Mouse (Mus musculus) liver, postnatal 0 days (tissue): ENCODE measurements around the gene Arl3. TPM values are rescaled to one million over a fixed set of nuclear protein-coding genes. Genes with fewer than 3 reads are reported as not detected.
A peak's percentile ranks its signal among the peaks of the same experiment; 100 is the strongest.

ENCODE experiments used
- ATAC-seq: fragments of 200-750 bp; cut with Nextera tagmentation; 2 replicates; pipeline ENCODE4 v1.8.0; 2017; ENCODE audit warnings: mild to moderate bottlenecking, moderate library complexity
- DNase-seq: peaks from one replicate; pipeline ENCODE4 v3.0.0-alpha.2; 2016
- H3K27ac ChIP-seq: fragments of 300-500 bp; sonication (generic); 2 replicates; pipeline ENCODE4 v1.5.1; 2014; ENCODE audit warnings: antibody characterized with exemption, moderate library complexity, mild to moderate bottlenecking, low read depth
- H3K27me3 ChIP-seq: fragments of 300-500 bp; sonication (generic); 2 replicates; pipeline ENCODE4 v1.6.1; 2014; ENCODE audit warnings: low read length, control low read depth, mixed read lengths; ENCODE audit not compliant: insufficient read depth
- H3K36me3 ChIP-seq: fragments of 300-500 bp; sonication (generic); replicated peaks from 2 replicates; pipeline ENCODE4 v1.6.1; 2014; ENCODE audit warnings: mild to moderate bottlenecking, control low read depth, low read length, moderate library complexity, mixed read lengths; ENCODE audit not compliant: insufficient read depth
- H3K4me1 ChIP-seq: fragments of 300-500 bp; sonication (generic); 2 replicates; pipeline ENCODE4 v1.6.1; 2014; ENCODE audit warnings: antibody characterized with exemption, mild to moderate bottlenecking, control low read depth; ENCODE audit not compliant: insufficient read depth
- H3K4me2 ChIP-seq: fragments of 300-500 bp; sonication (generic); 2 replicates; pipeline ENCODE4 v1.6.1; 2014; ENCODE audit warnings: low read depth, mild to moderate bottlenecking, low read length, moderate library complexity, mixed read lengths
- H3K4me3 ChIP-seq: fragments of 300-500 bp; sonication (generic); 2 replicates; pipeline ENCODE4 v1.5.1; 2014; ENCODE audit warnings: low read depth, low read length
- H3K9ac ChIP-seq: fragments of 300-500 bp; sonication (generic); replicated peaks from 2 replicates; pipeline ENCODE4 v1.6.1; 2014; ENCODE audit warnings: mild to moderate bottlenecking, moderate library complexity
- H3K9me3 ChIP-seq: fragments of 300-500 bp; sonication (generic); 2 replicates; pipeline ENCODE4 v1.6.1; 2016; ENCODE audit warnings: mild to moderate bottlenecking, control low read depth, low read length, mixed read lengths
- CTCF ChIP-seq: sonication (generic); IDR thresholded peaks from 2 replicates; pipeline ENCODE4 v1.5.1; 2016; ENCODE audit warnings: antibody characterized with exemption, low read depth
- EP300 ChIP-seq: IDR thresholded peaks from 2 replicates; pipeline ENCODE4 v1.6.1; 2016; ENCODE audit warnings: antibody characterized with exemption, low read depth, mild to moderate bottlenecking
- WGBS: fragments of 180-500 bp; shearing (Covaris S2); extraction: QIAGEN DNeasy Blood & Tissue Kit; methylation state at CpG from one replicate; pipeline ENCODE4 v1.1.7; 2014; ENCODE audit not compliant: insufficient replicate concordance; 5-methylcytosine and 5-hydroxymethylcytosine counted together
- polyA plus RNA-seq: library from polyadenylated mRNA; unstranded; fragments of >200 nt; fragmentation: Nextera tagmentation; extraction: Ambion mirVana; gene quantifications from 2 replicates; pipeline ENCODE4 v1.2.1, GENCODE M21; 2015

Gene Arl3
- polyA plus RNA-seq, 1 experiment from 2014 or later = 17.0 TPM

- Histone ChIP-seq H3K4me2 (no peak overlapping the region), H3K9me3 (no peaks in the 10 kb centered on the region), H3K27ac (peak overlapping the region; percentile 49), H3K4me1 (peaks cover 60% of the 10 kb centered on the region), H3K4me3 (no peak overlapping the region), H3K36me3 (peaks cover 31% of the 10 kb centered on the region), H3K27me3 (no peaks in the 10 kb centered on the region), H3K9ac (no peak overlapping the region)
- ATAC-seq (no peak), DNase-seq (no peak)
- WGBS = 65% methylated on average over 19 of the region's 19 CpGs
- TF ChIP-seq EP300 = no peak
- TF ChIP-seq CTCF = no peak
Observed at GRCm38 (mm10) chr19:46619001-46619400, 46.0 kb upstream of the Arl3 start.

- peak; percentile 58 for ATAC-seq
- no peak overlapping the region for H3K9ac ChIP-seq
- H3K4me1 ChIP-seq = peaks cover 60% of the 10 kb centered on the region
- H3K4me2 ChIP-seq = no peak overlapping the region
- H3K4me3 ChIP-seq = no peak overlapping the region
- no peaks in the 10 kb centered on the region for H3K27me3 ChIP-seq
- H3K27ac ChIP-seq = peak overlapping the region; percentile 61
- peak; percentile 59 for DNase-seq
- H3K36me3 ChIP-seq = peaks cover 37% of the 10 kb centered on the region
- H3K9me3 ChIP-seq = no peaks in the 10 kb centered on the region
- 46% methylated on average over 9 of the region's 9 CpGs for WGBS
- TF ChIP-seq CTCF (no peak), EP300 (no peak)
Observed at GRCm38 (mm10) chr19:46618322-46618721, 45.3 kb upstream of the Arl3 start.

- TF ChIP-seq CTCF = no peak
- no peak for TF ChIP-seq EP300
- Histone ChIP-seq H3K9me3 (no peaks in the 10 kb centered on the region), H3K27ac (peak overlapping the region; percentile 61; the same call in 1 of the 2 replicates), H3K4me3 (no peak overlapping the region), H3K4me2 (no peak overlapping the region), H3K9ac (no peak overlapping the region), H3K4me1 (peaks cover 56% of the 10 kb centered on the region), H3K27me3 (no peaks in the 10 kb centered on the region), H3K36me3 (peaks cover 44% of the 10 kb centered on the region)
- DNase-seq (no peak), ATAC-seq (no peak)
- WGBS = 77% methylated on average over 8 of the region's 8 CpGs
Observed at GRCm38 (mm10) chr19:46617361-46617760, 44.4 kb upstream of the Arl3 start.

- H3K27ac ChIP-seq = no peak overlapping the region
- DNase-seq (no peak), ATAC-seq (no peak)
- H3K9me3 ChIP-seq = no peaks in the 10 kb centered on the region
- 81% methylated on average over 11 of the region's 11 CpGs for WGBS
- H3K27me3 ChIP-seq = no peaks in the 10 kb centered on the region
- TF ChIP-seq CTCF (no peak), EP300 (no peak)
- no peak overlapping the region for H3K4me3 ChIP-seq
- peaks cover 48% of the 10 kb centered on the region for H3K4me1 ChIP-seq
- H3K4me2 ChIP-seq = no peak overlapping the region
- H3K36me3 ChIP-seq = peaks cover 44% of the 10 kb centered on the region
- no peak overlapping the region for H3K9ac ChIP-seq
Observed at GRCm38 (mm10) chr19:46616378-46616777, 43.4 kb upstream of the Arl3 start.

- Histone ChIP-seq H3K9me3 (no peaks in the 10 kb centered on the region), H3K4me1 (peaks cover 28% of the 10 kb centered on the region), H3K36me3 (peaks cover 46% of the 10 kb centered on the region), H3K27me3 (no peaks in the 10 kb centered on the region), H3K4me2 (no peak overlapping the region), H3K4me3 (no peak overlapping the region), H3K9ac (no peak overlapping the region), H3K27ac (no peak overlapping the region)
- TF ChIP-seq EP300 = no peak
- TF ChIP-seq CTCF = no peak
- 92% methylated on average over 7 of the region's 7 CpGs for WGBS
- ATAC-seq = no peak
- DNase-seq = no peak
Observed at GRCm38 (mm10) chr19:46608158-46608557, 35.2 kb upstream of the Arl3 start.

GRCm38 (mm10) chr19:46607424-46607823 lies 34.4 kb upstream of the Arl3 start:
- no peak overlapping the region; the same call in 1 of the 2 replicates for H3K9ac ChIP-seq
- 0 out of 2 replicates have a peak overlapping the region, but pooled peaks have one; percentile 39 for H3K27ac ChIP-seq
- peaks cover 36% of the 10 kb centered on the region for H3K4me1 ChIP-seq
- no peak overlapping the region for H3K4me2 ChIP-seq
- ATAC-seq (no peak), DNase-seq (no peak)
- no peaks in the 10 kb centered on the region for H3K9me3 ChIP-seq
- TF ChIP-seq CTCF = peak; percentile 70
- TF ChIP-seq EP300 = no peak
- WGBS = 33% methylated on average over 7 of the region's 7 CpGs
- H3K27me3 ChIP-seq = no peaks in the 10 kb centered on the region
- H3K36me3 ChIP-seq = peaks cover 44% of the 10 kb centered on the region
- no peak overlapping the region for H3K4me3 ChIP-seq

GRCm38 (mm10) chr19:46606718-46607117 lies 33.7 kb upstream of the Arl3 start:
- no peak overlapping the region for H3K4me2 ChIP-seq
- WGBS = 79% methylated on average over 13 of the region's 13 CpGs
- peak overlapping the region; percentile 44; the same call in 1 of the 2 replicates for H3K27ac ChIP-seq
- DNase-seq (no peak), ATAC-seq (no peak)
- TF ChIP-seq CTCF (no peak), EP300 (no peak)
- peaks cover 47% of the 10 kb centered on the region for H3K36me3 ChIP-seq
- H3K9me3 ChIP-seq = no peaks in the 10 kb centered on the region
- H3K9ac ChIP-seq = no peak overlapping the region
- H3K4me3 ChIP-seq = no peak overlapping the region
- H3K4me1 ChIP-seq = peaks cover 37% of the 10 kb centered on the region
- H3K27me3 ChIP-seq = no peaks in the 10 kb centered on the region
